Mouse (Mus musculus): ENCODE measurements around the gene Olfr517. TPM values are rescaled to one million over a fixed set of nuclear protein-coding genes. Genes with fewer than 3 reads are reported as not detected.

Olfr517 gene
- total RNA-seq (2021) = not detected
- long read RNA-seq, experiment 1 = 0 reads
- long read RNA-seq, experiment 2 = 0 reads

- DNase-seq = no peak
- intact Hi-C loops (cut with DNase I; ENCODE audit: low total_unique reads) = no loop called here
Observed at GRCm38 (mm10) chr7:108872279-108872678, at the start of gene Olfr517. Olfr517 (minus strand) TSS chr7:108872379.

- DNase-seq = no peak
- intact Hi-C loops (cut with DNase I; ENCODE audit: low total_unique reads) = no loop called here
Observed at GRCm38 (mm10) chr7:108903969-108904368, 31.8 kb upstream of the Olfr517 start.

- intact Hi-C loops (cut with DNase I; ENCODE audit: low total_unique reads) = no loop called here
Observed at GRCm38 (mm10) chr7:108894320-108894719, 22.1 kb upstream of the Olfr517 start, which contains the start of gene Olfr519. Olfr519 (minus strand) TSS chr7:108894420.

GRCm38 (mm10) chr7:108884906-108885305, 12.7 kb upstream of the Olfr517 start, which contains the start of gene Olfr518:
Olfr518 (minus strand) TSS chr7:108885006.
- intact Hi-C loops (cut with DNase I; ENCODE audit: low total_unique reads) = no loop called here
- DNase-seq = no peak

More at GRCm38 (mm10) chr7:108894320-108894719, 22.1 kb upstream of the Olfr517 start, which contains the start of gene Olfr519:
- DNase-seq = no peak

- DNase-seq = no peak
- intact Hi-C loops (cut with DNase I; ENCODE audit: low total_unique reads) = no loop called here
Observed at GRCm38 (mm10) chr7:108850429-108850828, 21.8 kb downstream of the Olfr517 start, which contains the start of gene Olfr516. Olfr516 (minus strand) TSS chr7:108850529.

GRCm38 (mm10) chr7:108825897-108826296, 46.3 kb downstream of the Olfr517 start, which contains the start of gene Olfr514:
Olfr514 (minus strand) TSS chr7:108825997.
- intact Hi-C loops (cut with DNase I; ENCODE audit: low total_unique reads) = no loop called here
- DNase-seq = no peak

Other genes starting within 250 kb of the Olfr517 start
- gene Olfr508, start 242.4 kb downstream of the Olfr517 start, total RNA-seq (2021) = not detected
- gene Olfr509, start 220.5 kb downstream of the Olfr517 start, total RNA-seq (2021) = not detected
- not detected for gene Olfr510, start 206.0 kb downstream of the Olfr517 start, total RNA-seq (2021)
- gene Olfr512, start 159.1 kb downstream of the Olfr517 start, total RNA-seq (2021) = not detected
- gene Olfr513, start 121.4 kb downstream of the Olfr517 start, total RNA-seq (2021) = not detected
- not detected for gene Olfr514, start 46.4 kb downstream of the Olfr517 start, total RNA-seq (2021)
- gene Olfr516, start 21.9 kb downstream of the Olfr517 start, total RNA-seq (2021) = not detected
- not detected for gene Olfr518, start 12.6 kb upstream of the Olfr517 start, total RNA-seq (2021)
- gene Olfr519, start 22.0 kb upstream of the Olfr517 start, total RNA-seq (2021) = not detected
- under 1 TPM; 0.66 to 0.70 TPM for gene Nlrp10, start 57.8 kb upstream of the Olfr517 start, total RNA-seq (2021)
- 100 to 1,000 TPM in 1 of 2 experiments, 10 to 100 TPM in 1; 98.1 to 105 TPM for gene Eif3f, start 62.0 kb upstream of the Olfr517 start, total RNA-seq (2021)
- 1 to 10 TPM in 1 of 2 experiments, under 1 TPM in 1; 0.89 to 1.3 TPM for gene Tub, start 78.0 kb upstream of the Olfr517 start, total RNA-seq (2021)
- gene Ric3, start 211.0 kb upstream of the Olfr517 start, total RNA-seq (2021) = 1 to 10 TPM; 1.5 to 1.7 TPM

All from gastrocnemius, postnatal 14 days (tissue).